Mouse (Mus musculus) adrenal gland, adult 2 months (tissue): ENCODE measurements around the gene Ddx51. TPM values are rescaled to one million over a fixed set of nuclear protein-coding genes. Genes with fewer than 3 reads are reported as not detected.

Experiments used
- DNase-seq: peaks from one replicate; pipeline ENCODE4 v3.0.0; 2021
- microRNA-seq, 2 experiments: library from miRNA; unstranded; fragments of <30 nt; microRNA quantifications; one replicate each; pipeline ENCODE4 v1.2.0; 2021
- polyA plus RNA-seq: library from polyadenylated mRNA; depleted of rRNA; stranded (reverse); fragments of >200 nt; gene quantifications from 2 replicates; pipeline ENCODE4 v1.2.3, GENCODE M21; 2012; rRNA removed
- total RNA-seq, 2 experiments: library from RNA; stranded (reverse); gene quantifications; 2 replicates each; pipeline ENCODE4 v1.2.3; 2021

Ddx51 gene
- total and polyA plus RNA-seq, 3 experiments = 12.4 to 24.6 (median 18.8) TPM

DNA sequence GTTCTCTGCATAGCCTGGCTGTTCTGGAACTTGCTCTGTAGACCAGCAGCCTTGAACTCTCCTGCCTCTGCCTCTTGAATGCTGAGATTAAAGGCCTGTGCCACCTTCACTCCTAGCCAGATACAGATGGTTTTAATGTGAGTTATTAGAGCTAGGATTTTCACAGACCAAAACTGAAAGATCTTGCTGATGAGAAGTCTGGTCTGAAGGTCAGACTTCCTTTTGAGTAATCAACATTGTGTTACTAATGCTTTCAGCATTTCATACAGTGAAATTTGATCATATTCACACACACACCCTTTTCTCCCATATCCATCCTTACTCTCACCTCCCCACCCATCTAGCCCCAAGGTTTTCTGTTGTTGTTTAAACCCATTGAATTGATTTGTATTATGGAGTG is 6.4 kb downstream of the Ddx51 start:
- DNase-seq = no peak

DNA sequence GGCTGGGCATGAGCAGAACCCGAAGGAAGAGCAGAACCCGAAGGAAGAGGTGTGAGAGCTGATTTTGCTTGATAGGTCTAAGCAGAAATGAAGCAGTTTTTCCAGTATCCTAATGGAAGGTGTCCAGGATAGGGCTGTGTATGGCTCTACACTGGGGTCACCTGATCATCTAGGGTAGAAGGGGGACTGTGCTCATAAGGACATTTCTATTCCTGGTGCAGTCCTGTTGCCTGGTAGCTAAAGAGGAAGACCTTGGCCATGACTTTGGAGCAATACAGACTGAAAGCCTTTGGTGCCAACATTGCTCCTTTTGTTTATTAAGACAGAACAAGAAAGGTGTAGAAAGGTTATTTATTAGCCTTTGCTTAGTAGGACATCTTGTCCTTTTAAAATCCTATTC is 10.8 kb downstream of the Ddx51 start:
- DNase-seq = no peak

DNA sequence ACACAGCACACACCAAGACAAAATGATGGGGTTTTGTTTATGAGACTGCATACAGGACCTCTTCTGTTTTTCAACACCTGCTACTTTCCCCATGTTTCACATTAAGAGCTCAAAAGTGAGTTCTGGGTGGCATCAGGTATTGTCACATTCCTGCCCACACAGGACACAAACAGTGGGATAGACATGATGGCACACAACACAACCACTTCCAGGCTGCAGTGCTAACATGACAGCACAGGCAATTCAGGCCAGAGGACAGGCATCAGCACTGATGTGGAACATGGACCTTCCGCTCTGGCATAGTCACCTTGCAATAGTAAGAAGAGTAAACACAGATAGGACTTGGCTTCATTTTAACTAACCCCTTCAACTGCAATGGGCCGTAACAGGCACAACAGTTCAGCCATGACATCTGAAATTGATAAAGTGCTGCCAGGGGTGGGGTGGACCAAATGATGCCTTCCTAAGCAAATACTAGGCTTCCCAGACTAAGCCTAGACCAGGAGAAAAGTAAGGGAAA is 11.6 kb downstream of the Ddx51 start:
- no peak for DNase-seq

DNA sequence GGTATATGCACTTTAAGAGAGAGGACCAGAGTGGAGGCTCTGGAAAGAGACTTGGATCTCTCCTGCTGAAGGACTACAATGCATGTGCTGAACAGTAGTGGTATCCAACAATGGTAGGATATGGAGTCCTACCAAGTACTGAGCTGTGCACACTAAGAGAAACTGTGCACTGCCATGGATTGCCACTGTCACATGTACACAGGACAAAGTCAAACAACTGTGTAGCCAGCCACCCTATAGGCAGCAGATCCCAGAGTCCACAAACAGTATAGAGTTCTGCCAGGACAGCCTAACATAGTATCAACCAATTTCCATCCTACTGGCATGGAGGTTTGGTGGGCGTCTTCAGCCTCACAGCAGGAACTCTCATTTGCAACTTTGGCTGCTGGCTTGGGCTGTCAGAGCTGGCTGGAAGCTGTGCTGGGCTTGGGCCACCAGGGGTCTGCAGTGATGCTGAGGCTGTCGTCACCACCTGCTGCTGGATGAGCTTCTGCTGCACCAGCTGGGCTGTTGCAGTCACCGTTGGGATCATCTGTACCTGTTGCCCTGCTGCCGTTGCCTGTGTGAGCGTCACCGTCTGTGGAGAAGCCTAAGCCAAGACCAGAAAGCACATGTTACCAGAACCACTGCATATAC is 12.4 kb downstream of the Ddx51 start:
- no peak for DNase-seq

DNA sequence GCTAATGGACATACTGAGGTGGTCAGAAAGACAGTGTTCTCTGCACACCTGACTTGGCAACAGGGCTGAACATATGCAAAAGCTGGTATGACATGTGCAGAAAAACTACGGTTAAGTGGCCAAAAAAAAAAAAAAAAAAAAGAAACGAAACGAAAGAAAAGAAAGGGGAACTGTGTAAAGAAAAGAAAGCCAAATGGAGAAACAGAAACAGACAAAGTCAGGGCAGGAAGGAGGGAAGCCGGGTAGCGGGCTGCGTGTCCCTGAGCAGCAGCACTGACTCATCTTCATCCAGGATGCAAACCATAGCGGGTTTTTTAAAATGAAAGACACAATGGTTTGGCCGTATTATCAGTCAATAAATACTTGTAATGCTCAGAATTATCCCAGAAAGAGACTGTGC is 28.8 kb downstream of the Ddx51 start:
- no peak for DNase-seq

DNA sequence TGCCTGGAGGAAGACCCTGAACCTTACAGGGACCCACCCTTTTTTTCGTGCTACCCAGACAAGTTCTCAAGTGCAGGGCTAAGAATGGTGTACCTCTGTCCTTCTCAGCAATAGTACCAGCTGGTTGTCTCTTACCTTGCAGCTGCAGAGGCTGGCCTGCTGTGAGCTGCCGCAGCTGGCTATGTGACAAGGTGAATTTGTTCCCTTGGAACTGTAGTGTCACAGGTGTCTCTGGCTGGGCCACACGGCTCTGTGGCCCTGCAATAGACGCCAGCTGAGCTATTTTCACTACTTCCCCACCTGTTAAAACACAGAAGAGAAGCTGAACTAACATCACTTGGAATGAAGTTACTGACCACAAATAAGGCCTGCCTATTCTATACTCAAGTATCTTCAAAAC is 45.4 kb downstream of the Ddx51 start:
- no peak for DNase-seq

DNA sequence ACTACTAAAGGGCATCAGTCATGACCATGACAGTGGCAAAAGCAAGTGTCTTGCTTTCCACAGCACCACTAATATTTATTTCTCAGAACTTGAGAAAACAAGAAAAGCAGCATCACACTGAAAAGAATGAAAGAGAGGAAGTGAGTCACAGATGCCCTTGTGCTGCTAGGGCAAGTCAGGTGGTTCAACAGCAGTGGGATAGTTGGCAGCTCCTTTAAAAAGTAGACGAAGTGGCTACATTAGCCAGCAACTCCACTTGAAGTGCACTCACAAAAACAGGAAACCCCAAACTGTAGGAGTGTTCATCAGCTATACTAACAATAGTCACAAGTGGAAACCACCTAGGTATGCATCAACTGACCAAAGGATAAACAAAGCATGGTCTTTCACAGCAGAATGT is 50.8 kb downstream of the Ddx51 start:
- DNase-seq = peak; percentile 18

DNA sequence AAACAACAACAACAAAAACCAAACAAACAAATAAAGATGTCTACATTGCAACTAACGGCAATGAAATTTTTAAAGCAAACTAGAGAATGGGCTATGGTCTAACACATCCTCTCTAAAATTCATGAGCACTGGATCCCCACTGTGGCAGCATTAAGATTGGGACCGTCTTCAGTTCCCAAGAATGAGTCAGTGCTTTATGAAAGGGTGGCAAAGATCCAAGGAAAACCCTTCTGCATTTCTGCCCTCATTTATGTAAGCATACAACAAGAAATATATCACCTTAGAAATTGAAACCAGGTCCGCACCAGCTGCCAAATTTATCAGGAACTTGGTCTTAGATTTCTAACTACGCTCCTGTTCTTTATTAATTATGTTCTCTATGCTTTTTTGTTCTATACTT is 56.0 kb downstream of the Ddx51 start:
- DNase-seq = no peak

Small RNAs within 50 kb of the gene (microRNA-seq; reads per million reads assigned to microRNA genes)
- 0.88 to 1.2 reads per million in 2 experiments for gene Mir7026

Other genes starting within 250 kb of the Ddx51 start
- gene Fbrsl1, start 204.9 kb upstream of the Ddx51 start, total RNA-seq = 10 to 100 TPM; 56.7 to 67.2 TPM
- 267 and 295 TPM in 2 replicates for gene Fbrsl1, start 204.9 kb upstream of the Ddx51 start, polyA plus RNA-seq
- gene Galnt9, start 109.1 kb upstream of the Ddx51 start, total RNA-seq = under 1 TPM in 1 of 2 experiments, not detected in 1; 0.14 TPM
- gene Galnt9, start 109.1 kb upstream of the Ddx51 start, polyA plus RNA-seq = 0.25 and 0.41 TPM in 2 replicates
- 10 to 100 TPM; 19.3 to 19.7 TPM for gene Noc4l, start within 50 bp of the Ddx51 start, total RNA-seq
- gene Noc4l, start within 50 bp of the Ddx51 start, polyA plus RNA-seq = 54.4 and 68.1 TPM in 2 replicates
- 10 to 100 TPM; 69.1 to 90.6 TPM for gene Ep400, start 117.3 kb downstream of the Ddx51 start, total RNA-seq
- gene Ep400, start 117.3 kb downstream of the Ddx51 start, polyA plus RNA-seq = 68.3 and 74.6 TPM in 2 replicates
- gene Pus1, start 127.2 kb downstream of the Ddx51 start, total RNA-seq = 10 to 100 TPM; 37.0 to 54.3 TPM
- gene Pus1, start 127.2 kb downstream of the Ddx51 start, polyA plus RNA-seq = 23.1 and 29.4 TPM in 2 replicates
- gene Ulk1, start 156.6 kb downstream of the Ddx51 start, total RNA-seq = 10 to 100 TPM; 38.1 to 49.7 TPM
- gene Ulk1, start 156.6 kb downstream of the Ddx51 start, polyA plus RNA-seq = 71.4 and 95.4 TPM in 2 replicates
- gene Hscb, start 186.3 kb downstream of the Ddx51 start, total RNA-seq = 10 to 100 TPM; 14.4 to 17.3 TPM
- gene Hscb, start 186.3 kb downstream of the Ddx51 start, polyA plus RNA-seq = 9.9 and 10.8 TPM in 2 replicates
- 1 to 10 TPM; 3.4 to 3.6 TPM for gene Chek2, start 186.5 kb downstream of the Ddx51 start, total RNA-seq
- gene Chek2, start 186.5 kb downstream of the Ddx51 start, polyA plus RNA-seq = 2.6 and 3.7 TPM in 2 replicates
- gene Ttc28, start 226.4 kb downstream of the Ddx51 start, total RNA-seq = 10 to 100 TPM; 17.2 to 21.1 TPM
- gene Ttc28, start 226.4 kb downstream of the Ddx51 start, polyA plus RNA-seq = 14.1 and 17.0 TPM in 2 replicates